Mouse (Mus musculus): ENCODE data around the gene Tbx6. TPM values are rescaled to one million over a fixed set of nuclear protein-coding genes. Genes with fewer than 3 reads are reported as not detected.

Gene Tbx6
- polyA plus RNA-seq, 1 experiment from 2014 or later, result 1.3 TPM

GRCm38 (mm10) chr7:126748824-126749223, 32.5 kb upstream of the Tbx6 start:
- Histone ChIP-seq H3K9ac (ENCODE audit: low read depth, low read length) (no peak overlapping the region), H3K4me3 (ENCODE audit: low read depth, low read length) (no peak overlapping the region), H3K4me1 (ENCODE audit: control insufficient read depth, low read depth, low read length) (peaks cover 8% of the 10 kb centered on the region), H3K27me3 (ENCODE audit: control insufficient read depth, insufficient read depth, low read depth, low read length) (no peaks in the 10 kb centered on the region), H3K27ac (ENCODE audit: low read length) (no peak overlapping the region), H3K36me3 (ENCODE audit: control insufficient read depth, insufficient read depth) (no peaks in the 10 kb centered on the region), H3K9me3 (replicated peaks; ENCODE audit: control insufficient read depth, low read length) (no peaks in the 10 kb centered on the region), H3K4me2 (ENCODE audit: low read depth, low read length) (no peak overlapping the region)
- whole genome bisulfite sequencing (ENCODE audit: insufficient replicate concordance), result 63% methylated on average over 7 of the region's 7 CpGs
- no peak for ATAC-seq (ENCODE audit: low read depth)

GRCm38 (mm10) chr7:126749582-126750343, 31.5 kb upstream of the Tbx6 start:
- H3K27ac ChIP-seq (ENCODE audit: low read length), result no peak overlapping the region

GRCm38 (mm10) chr7:126754866-126755265, 26.4 kb upstream of the Tbx6 start:
- Histone ChIP-seq H3K9ac (ENCODE audit: low read depth, low read length) (no peak overlapping the region), H3K9me3 (replicated peaks; ENCODE audit: control insufficient read depth, low read length) (no peaks in the 10 kb centered on the region), H3K4me1 (ENCODE audit: control insufficient read depth, low read depth, low read length) (peaks cover 9% of the 10 kb centered on the region), H3K36me3 (ENCODE audit: control insufficient read depth, insufficient read depth) (no peaks in the 10 kb centered on the region), H3K4me3 (ENCODE audit: low read depth, low read length) (no peak overlapping the region), H3K4me2 (ENCODE audit: low read depth, low read length) (peak overlapping the region; percentile 22; the same call in 1 of the 2 replicates), H3K27me3 (ENCODE audit: control insufficient read depth, insufficient read depth, low read depth, low read length) (no peaks in the 10 kb centered on the region), H3K27ac (ENCODE audit: low read length) (no peak overlapping the region)
- peak; percentile 37; the same call in 1 of the 2 replicates for ATAC-seq (ENCODE audit: low read depth)
- 3% methylated on average over 9 of the region's 9 CpGs for WGBS (ENCODE audit: insufficient replicate concordance)

More at GRCm38 (mm10) chr7:126749582-126750343, 31.5 kb upstream of the Tbx6 start:
- H3K36me3 ChIP-seq (ENCODE audit: control insufficient read depth, insufficient read depth), result no peaks in the 10 kb centered on the region
- no peak for ATAC-seq (ENCODE audit: low read depth)
- no peaks in the 10 kb centered on the region for H3K9me3 ChIP-seq (replicated peaks; ENCODE audit: control insufficient read depth, low read length)
- no peak overlapping the region for H3K9ac ChIP-seq (ENCODE audit: low read depth, low read length)
- peaks cover 8% of the 10 kb centered on the region for H3K4me1 ChIP-seq (ENCODE audit: control insufficient read depth, low read depth, low read length)
- no peak overlapping the region for H3K4me3 ChIP-seq (ENCODE audit: low read depth, low read length)
- H3K27me3 ChIP-seq (ENCODE audit: control insufficient read depth, insufficient read depth, low read depth, low read length), result no peaks in the 10 kb centered on the region
- no peak overlapping the region for H3K4me2 ChIP-seq (ENCODE audit: low read depth, low read length)
- 83% methylated on average over 17 of the region's 17 CpGs for WGBS (ENCODE audit: insufficient replicate concordance)

- H3K27ac ChIP-seq (ENCODE audit: low read length), result no peak overlapping the region
- H3K4me1 ChIP-seq (ENCODE audit: control insufficient read depth, low read depth, low read length), result peaks cover 38% of the 10 kb centered on the region
- no peaks in the 10 kb centered on the region for H3K9me3 ChIP-seq (replicated peaks; ENCODE audit: control insufficient read depth, low read length)
- no peak overlapping the region for H3K4me2 ChIP-seq (ENCODE audit: low read depth, low read length)
- H3K36me3 ChIP-seq (ENCODE audit: control insufficient read depth, insufficient read depth), result no peaks in the 10 kb centered on the region
- no peak for ATAC-seq (ENCODE audit: low read depth)
- H3K9ac ChIP-seq (ENCODE audit: low read depth, low read length), result no peak overlapping the region
- H3K27me3 ChIP-seq (ENCODE audit: control insufficient read depth, insufficient read depth, low read depth, low read length), result no peaks in the 10 kb centered on the region
- WGBS (ENCODE audit: insufficient replicate concordance), result 71% methylated on average over 7 of the region's 7 CpGs
- H3K4me3 ChIP-seq (ENCODE audit: low read depth, low read length), result no peak overlapping the region
Measured at GRCm38 (mm10) chr7:126758539-126758938, 22.7 kb upstream of the Tbx6 start.

GRCm38 (mm10) chr7:126759050-126759671, 22.1 kb upstream of the Tbx6 start, which contains the start of gene Mapk3:
Gene Mapk3, plus strand, starts transcription at chr7:126759601.
- Histone ChIP-seq H3K4me3 (ENCODE audit: low read depth, low read length) (peak within 1 kb of the TSS; percentile 80), H3K27ac (ENCODE audit: low read length) (peak within 1 kb of the TSS; percentile 87), H3K27me3 (ENCODE audit: control insufficient read depth, insufficient read depth, low read depth, low read length) (no peaks in the 10 kb centered on the region), H3K9me3 (replicated peaks; ENCODE audit: control insufficient read depth, low read length) (no peaks in the 10 kb centered on the region), H3K9ac (ENCODE audit: low read depth, low read length) (peak within 1 kb of the TSS; percentile 88), H3K36me3 (ENCODE audit: control insufficient read depth, insufficient read depth) (0 out of 2 replicates have a peak, but pooled peaks cover under 1% of the 10 kb centered on the region), H3K4me2 (ENCODE audit: low read depth, low read length) (peak within 1 kb of the TSS; percentile 87), H3K4me1 (ENCODE audit: control insufficient read depth, low read depth, low read length) (peaks cover 38% of the 10 kb centered on the region)
- ATAC-seq (ENCODE audit: low read depth), result peak; percentile 89
- WGBS (ENCODE audit: insufficient replicate concordance), result 1% methylated on average over 25 of the region's 38 CpGs

GRCm38 (mm10) chr7:126759672-126760390, 21.5 kb upstream of the Tbx6 start:
- Histone ChIP-seq H3K9ac (ENCODE audit: low read depth, low read length) (peak overlapping the region; percentile 88), H3K9me3 (replicated peaks; ENCODE audit: control insufficient read depth, low read length) (no peaks in the 10 kb centered on the region), H3K4me1 (ENCODE audit: control insufficient read depth, low read depth, low read length) (peaks cover 38% of the 10 kb centered on the region), H3K4me3 (ENCODE audit: low read depth, low read length) (peak overlapping the region; percentile 80), H3K4me2 (ENCODE audit: low read depth, low read length) (peak overlapping the region; percentile 87), H3K27me3 (ENCODE audit: control insufficient read depth, insufficient read depth, low read depth, low read length) (no peaks in the 10 kb centered on the region), H3K27ac (ENCODE audit: low read length) (peak overlapping the region; percentile 87), H3K36me3 (ENCODE audit: control insufficient read depth, insufficient read depth) (0 out of 2 replicates have a peak, but pooled peaks cover 4% of the 10 kb centered on the region)
- under 1% methylated on average over 23 of the region's 24 CpGs for WGBS (ENCODE audit: insufficient replicate concordance)
- peak; percentile 14; the same call in 1 of the 2 replicates for ATAC-seq (ENCODE audit: low read depth)

- Histone ChIP-seq H3K4me2 (ENCODE audit: low read depth, low read length) (peak overlapping the region; percentile 87), H3K36me3 (ENCODE audit: control insufficient read depth, insufficient read depth) (0 out of 2 replicates have a peak, but pooled peaks cover 4% of the 10 kb centered on the region), H3K27ac (ENCODE audit: low read length) (peak overlapping the region; percentile 87), H3K4me3 (ENCODE audit: low read depth, low read length) (peak overlapping the region; percentile 80), H3K9ac (ENCODE audit: low read depth, low read length) (peak overlapping the region; percentile 88), H3K4me1 (ENCODE audit: control insufficient read depth, low read depth, low read length) (peaks cover 38% of the 10 kb centered on the region), H3K27me3 (ENCODE audit: control insufficient read depth, insufficient read depth, low read depth, low read length) (no peaks in the 10 kb centered on the region), H3K9me3 (replicated peaks; ENCODE audit: control insufficient read depth, low read length) (no peaks in the 10 kb centered on the region)
- 48% methylated on average over 3 of the region's 3 CpGs for WGBS (ENCODE audit: insufficient replicate concordance)
- ATAC-seq (ENCODE audit: low read depth), result 0 out of 2 replicates have a peak, but pooled peaks have one; percentile 1
Measured at GRCm38 (mm10) chr7:126760391-126760802, 20.9 kb upstream of the Tbx6 start.

GRCm38 (mm10) chr7:126760956-126761355, 20.3 kb upstream of the Tbx6 start:
- Histone ChIP-seq H3K4me1 (ENCODE audit: control insufficient read depth, low read depth, low read length) (peaks cover 39% of the 10 kb centered on the region), H3K36me3 (ENCODE audit: control insufficient read depth, insufficient read depth) (0 out of 2 replicates have a peak, but pooled peaks cover 4% of the 10 kb centered on the region), H3K4me3 (ENCODE audit: low read depth, low read length) (no peak overlapping the region), H3K9me3 (replicated peaks; ENCODE audit: control insufficient read depth, low read length) (no peaks in the 10 kb centered on the region), H3K9ac (ENCODE audit: low read depth, low read length) (no peak overlapping the region), H3K27ac (ENCODE audit: low read length) (peak overlapping the region; percentile 87), H3K27me3 (ENCODE audit: control insufficient read depth, insufficient read depth, low read depth, low read length) (no peaks in the 10 kb centered on the region), H3K4me2 (ENCODE audit: low read depth, low read length) (peak overlapping the region; percentile 87)
- ATAC-seq (ENCODE audit: low read depth), result no peak
- WGBS (ENCODE audit: insufficient replicate concordance), result 44% methylated on average over 4 of the region's 4 CpGs
